Mouse (Mus musculus): ENCODE results near the gene Nrxn3. TPM values are rescaled to one million over a fixed set of nuclear protein-coding genes. Genes with fewer than 3 reads are reported as not detected.

Nrxn3 gene
- polyA plus RNA-seq, 1 experiment from 2014 or later: 6.9 TPM

- H3K36me3 ChIP-seq (replicated peaks): no peaks in the 10 kb centered on the region
- no peak overlapping the region for H3K4me3 ChIP-seq
- no peak for DNase-seq (ENCODE audit: extremely low spot score, low spot score)
- no peaks in the 10 kb centered on the region for H3K27me3 ChIP-seq (ENCODE audit: poor library complexity, severe bottlenecking)
- 95% methylated on average over 15 of the region's 15 CpGs for WGBS
- H3K9me3 ChIP-seq: no peaks in the 10 kb centered on the region
- H3K27ac ChIP-seq: no peak overlapping the region
- no peaks in the 10 kb centered on the region for H3K4me1 ChIP-seq
Measured at GRCm38 (mm10) chr12:90331806-90332205, 1609.1 kb downstream of the Nrxn3 start.

- Histone ChIP-seq H3K9me3 (no peaks in the 10 kb centered on the region), H3K4me1 (no peaks in the 10 kb centered on the region), H3K27ac (no peak overlapping the region), H3K27me3 (ENCODE audit: poor library complexity, severe bottlenecking) (no peaks in the 10 kb centered on the region), H3K36me3 (replicated peaks) (no peaks in the 10 kb centered on the region), H3K4me3 (no peak overlapping the region)
- DNase-seq (ENCODE audit: extremely low spot score, low spot score): no peak
- whole genome bisulfite sequencing: 89% methylated on average over 3 of the region's 3 CpGs
Measured at GRCm38 (mm10) chr12:90332459-90332858, 1609.8 kb downstream of the Nrxn3 start.

- H3K27me3 ChIP-seq (ENCODE audit: poor library complexity, severe bottlenecking): no peaks in the 10 kb centered on the region
- DNase-seq (ENCODE audit: extremely low spot score, low spot score): no peak
- no peaks in the 10 kb centered on the region for H3K9me3 ChIP-seq
- H3K4me1 ChIP-seq: no peaks in the 10 kb centered on the region
- no peak overlapping the region for H3K27ac ChIP-seq
- no peak overlapping the region for H3K4me3 ChIP-seq
- no peaks in the 10 kb centered on the region for H3K36me3 ChIP-seq (replicated peaks)
Measured at GRCm38 (mm10) chr12:90337496-90338228, 1615.0 kb downstream of the Nrxn3 start.

GRCm38 (mm10) chr12:90338229-90338557 is 1615.5 kb downstream of the Nrxn3 start:
- Histone ChIP-seq H3K36me3 (replicated peaks) (no peaks in the 10 kb centered on the region), H3K4me1 (no peaks in the 10 kb centered on the region), H3K27me3 (ENCODE audit: poor library complexity, severe bottlenecking) (no peaks in the 10 kb centered on the region), H3K4me3 (no peak overlapping the region), H3K27ac (no peak overlapping the region), H3K9me3 (no peaks in the 10 kb centered on the region)
- WGBS: 88% methylated on average over 3 of the region's 3 CpGs
- DNase-seq (ENCODE audit: extremely low spot score, low spot score): no peak

Small RNAs within 50 kb of the gene (microRNA-seq; reads per million reads assigned to microRNA genes)
- gene Gm23989 (not detected), gene Gm27313 (not detected)

Data from forebrain, embryonic 10.5 days (tissue).